Mouse (Mus musculus): Measurements from ENCODE around the gene Dhx37.
"Not testable (repeated sequence)": the region's sequence is repeated elsewhere in the genome, so short reads cannot be mapped to it uniquely, and the experiment has no call there.

Gene Dhx37

DNA sequence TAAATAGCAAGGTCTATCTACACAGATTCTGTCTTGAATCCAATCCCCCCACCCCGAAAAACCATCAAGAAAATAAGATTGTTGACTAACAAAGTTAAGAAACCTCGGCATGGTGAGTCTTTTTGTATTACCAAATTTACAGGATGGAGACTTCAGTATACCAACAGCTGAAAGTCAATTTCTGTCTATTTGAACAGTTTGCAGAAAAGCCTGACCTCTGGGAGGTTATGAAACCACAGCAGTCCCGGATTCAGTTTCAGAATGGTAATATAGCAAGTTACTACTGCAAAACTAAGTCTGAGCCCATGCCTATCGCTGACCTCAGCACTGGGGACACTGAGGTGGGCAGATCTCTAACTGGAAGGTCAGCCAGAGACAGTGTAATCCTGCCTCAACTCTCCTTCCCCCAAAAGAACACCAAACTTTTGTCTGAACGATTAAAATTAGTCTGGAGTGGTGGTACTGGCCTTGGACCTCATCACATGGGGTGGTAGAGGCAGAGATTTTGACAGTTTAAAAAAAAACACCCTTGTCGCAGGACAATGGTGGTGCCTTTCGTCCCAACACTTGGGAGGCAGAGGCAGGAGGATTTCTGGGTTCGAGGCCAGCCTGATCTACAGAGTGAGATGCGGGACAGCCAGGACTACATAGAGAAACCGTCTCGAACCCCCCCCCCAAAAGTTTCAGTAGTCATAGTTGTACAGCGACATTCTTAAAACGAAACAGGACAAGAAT lies 45.4 kb downstream of the Dhx37 start:
- DNase-seq: no peak

DNA sequence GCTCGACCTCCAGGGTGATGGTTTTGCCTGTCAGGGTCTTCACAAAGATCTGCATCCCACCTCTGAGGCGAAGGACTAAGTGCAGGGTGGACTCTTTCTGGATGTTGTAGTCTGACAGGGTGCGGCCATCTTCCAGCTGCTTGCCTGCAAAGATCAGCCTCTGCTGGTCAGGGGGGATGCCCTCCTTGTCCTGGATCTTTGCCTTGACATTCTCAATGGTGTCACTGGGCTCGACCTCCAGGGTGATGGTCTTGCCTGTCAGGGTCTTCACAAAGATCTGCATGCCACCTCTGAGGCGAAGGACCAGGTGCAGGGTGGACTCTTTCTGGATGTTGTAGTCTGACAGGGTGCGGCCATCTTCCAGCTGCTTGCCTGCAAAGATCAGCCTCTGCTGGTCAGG lies 46.6 kb downstream of the Dhx37 start:
- not testable (repeated sequence) for DNase-seq

DNA sequence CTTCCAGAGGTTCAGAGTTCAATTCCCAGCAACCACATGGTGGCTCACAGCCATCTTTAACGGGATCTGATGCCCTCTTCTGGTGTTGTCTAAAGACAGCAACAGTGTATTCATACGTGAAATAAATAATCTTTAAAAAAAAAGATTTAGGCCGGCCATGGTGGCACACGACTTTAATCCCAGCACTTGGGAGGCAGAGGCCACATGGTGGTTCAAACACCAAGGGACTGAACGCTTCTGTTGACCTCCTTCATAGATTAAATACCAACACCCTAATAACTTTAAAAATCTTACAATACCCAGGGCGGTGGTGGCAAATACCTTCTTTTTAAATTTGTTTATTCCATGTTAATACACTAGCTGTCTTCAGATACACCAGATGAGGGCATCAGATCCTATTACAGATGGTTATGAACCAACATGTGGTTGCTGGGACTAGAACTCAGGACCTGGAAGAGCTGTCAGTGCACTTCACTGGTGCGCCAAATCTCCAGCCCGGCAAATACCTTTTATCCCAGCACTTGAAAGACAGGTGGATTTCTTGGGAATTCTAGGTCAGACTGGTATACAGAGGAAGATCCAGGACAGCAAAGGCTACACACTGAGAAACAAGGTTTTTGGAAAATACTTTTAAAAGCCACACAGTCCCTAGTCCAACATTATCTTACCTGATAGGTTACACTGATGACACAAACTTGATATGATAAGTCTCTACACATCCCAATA lies 48.5 kb downstream of the Dhx37 start:
- DNase-seq: no peak

DNA sequence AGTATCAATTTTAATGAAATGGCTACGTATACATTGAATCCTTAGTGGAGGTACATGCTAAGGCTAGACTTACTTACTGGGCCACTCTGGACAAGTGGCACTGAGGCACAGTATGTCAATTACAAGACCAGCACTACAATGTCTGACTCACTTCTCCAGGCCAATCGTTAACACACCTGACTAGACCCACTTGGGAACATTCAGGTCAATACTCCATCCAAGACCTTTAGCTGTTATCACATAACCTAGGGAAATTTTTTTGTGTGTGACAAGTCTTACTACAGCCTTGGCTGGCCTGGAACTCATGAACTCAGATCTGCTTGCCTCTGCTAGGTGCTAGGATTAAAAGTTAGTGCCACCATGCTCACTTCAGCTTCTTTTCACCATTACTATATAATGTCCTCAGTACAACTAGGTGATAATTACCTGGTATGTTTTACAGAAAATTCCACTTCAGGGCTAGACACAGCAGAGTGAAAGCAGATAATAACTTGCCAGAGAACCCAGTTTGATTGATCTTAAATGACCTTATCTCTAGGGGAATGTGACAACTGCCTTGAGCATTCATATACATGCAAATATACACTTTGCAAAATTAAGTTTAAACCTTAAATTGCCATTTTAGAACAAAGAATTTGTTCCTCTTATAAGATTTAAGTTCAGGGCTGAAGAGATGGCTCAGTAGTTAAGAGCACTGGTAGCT lies 49.3 kb downstream of the Dhx37 start:
- no peak for DNase-seq

DNA sequence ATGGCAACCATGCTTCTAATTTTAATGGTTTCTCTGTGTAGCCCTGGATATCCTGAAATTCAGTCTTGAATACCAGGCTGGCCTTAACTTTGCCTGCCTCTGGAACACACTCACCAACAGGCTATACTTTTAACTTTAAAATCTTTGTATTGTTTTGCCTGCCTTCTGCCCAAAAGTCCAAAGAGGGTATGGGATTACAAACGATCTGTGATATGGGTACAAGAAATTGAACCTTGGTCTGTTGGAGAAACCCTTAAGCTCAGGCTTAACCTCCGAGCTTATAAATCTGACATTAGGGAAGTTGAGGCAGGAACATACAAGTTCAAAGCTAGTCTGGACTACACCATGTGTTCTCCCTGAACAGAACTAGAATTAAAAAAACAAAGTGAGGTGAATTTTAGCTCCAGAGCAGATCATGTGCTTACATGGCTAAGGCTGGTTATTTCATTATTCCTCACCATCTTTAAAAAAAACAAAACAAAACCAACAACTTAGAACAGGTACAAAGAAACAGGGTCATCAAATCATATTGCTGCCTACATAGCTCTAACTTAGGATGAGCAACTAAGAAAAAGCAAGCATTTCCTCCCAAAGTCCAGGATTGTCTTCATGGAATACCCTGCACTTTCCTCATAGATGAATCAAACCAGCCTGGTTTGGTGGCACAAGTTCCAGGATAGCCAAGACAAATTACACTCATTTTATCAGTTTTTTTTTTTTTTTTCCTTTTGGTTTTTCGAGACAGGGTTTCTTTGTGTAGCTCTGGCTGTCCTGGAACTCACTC lies 50.1 kb downstream of the Dhx37 start:
- DNase-seq: no peak

DNA sequence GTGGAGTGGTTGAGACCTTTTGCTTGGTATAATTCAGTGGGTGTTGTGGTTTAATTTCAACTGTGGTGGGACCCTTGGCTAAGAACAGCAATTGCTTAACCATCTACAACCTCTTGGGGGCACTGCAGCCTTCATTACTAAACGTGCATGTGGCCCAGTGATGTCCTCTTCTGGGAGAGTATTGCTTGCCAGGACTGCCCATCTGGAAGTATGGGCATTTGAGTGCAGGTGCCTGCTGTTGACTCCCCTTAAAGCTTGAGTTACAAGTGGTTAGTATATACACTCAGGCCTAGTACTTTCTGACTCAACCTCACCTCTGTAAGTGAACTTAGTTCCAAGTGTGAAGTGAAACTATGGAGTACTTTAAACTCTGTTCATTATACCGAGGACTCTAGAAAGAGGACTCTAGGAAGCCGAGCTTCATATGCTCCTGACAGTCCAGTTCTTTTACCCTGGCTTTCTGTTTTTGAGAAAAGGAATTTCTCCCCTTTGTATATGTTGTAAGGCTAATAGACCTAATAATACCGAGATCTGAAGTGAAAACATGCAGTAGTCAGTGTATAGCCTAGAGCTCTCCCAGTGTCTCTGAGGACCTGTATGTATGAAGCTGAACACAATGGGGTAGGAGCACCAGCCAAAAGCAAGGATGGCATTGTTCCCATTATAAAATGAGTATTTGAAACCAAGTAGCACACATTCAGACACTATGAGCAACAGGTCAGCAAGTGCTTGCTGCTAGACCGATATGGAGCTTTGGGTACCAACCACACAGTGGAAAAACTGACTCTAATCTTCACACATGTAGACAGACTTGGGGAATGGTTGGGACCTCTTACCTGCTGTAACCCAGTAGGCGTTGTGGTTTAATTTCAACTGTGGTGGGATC lies 51.0 kb downstream of the Dhx37 start:
- DNase-seq: peak; percentile 69 to 72

DNA sequence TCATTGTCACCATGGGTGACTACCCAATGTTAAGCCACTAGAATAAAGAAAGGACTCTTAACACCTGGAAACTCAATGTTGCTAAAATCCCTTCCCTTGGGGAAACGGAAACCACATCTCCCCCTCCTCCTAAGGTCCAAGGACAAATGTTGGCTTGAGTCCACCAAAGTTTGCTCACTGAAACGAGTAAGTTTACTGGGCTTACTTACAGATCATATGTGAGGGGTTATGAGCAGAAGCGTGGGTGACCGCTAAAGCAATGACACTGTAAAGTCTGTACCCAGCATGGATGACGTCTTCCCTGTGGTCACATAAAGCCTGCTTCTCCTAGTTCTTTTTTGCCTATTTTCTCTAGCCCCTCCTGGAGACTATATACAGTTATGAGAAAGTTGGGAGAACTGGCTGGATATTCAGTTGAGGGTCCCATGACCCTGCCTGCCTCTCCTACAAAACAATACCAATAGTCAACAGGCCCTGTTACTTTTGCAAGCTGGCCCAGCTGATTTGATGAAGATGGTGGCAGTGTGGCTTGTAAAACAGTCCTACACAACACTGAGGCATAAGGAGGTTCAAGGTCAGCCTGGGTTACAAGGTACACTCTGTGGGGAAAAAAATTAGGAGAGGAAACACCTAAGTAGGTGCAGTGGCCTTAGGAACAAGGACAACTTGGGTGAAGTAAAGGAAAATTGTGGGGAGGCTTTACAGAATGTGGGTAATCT lies 51.8 kb downstream of the Dhx37 start:
- no peak for DNase-seq

DNA sequence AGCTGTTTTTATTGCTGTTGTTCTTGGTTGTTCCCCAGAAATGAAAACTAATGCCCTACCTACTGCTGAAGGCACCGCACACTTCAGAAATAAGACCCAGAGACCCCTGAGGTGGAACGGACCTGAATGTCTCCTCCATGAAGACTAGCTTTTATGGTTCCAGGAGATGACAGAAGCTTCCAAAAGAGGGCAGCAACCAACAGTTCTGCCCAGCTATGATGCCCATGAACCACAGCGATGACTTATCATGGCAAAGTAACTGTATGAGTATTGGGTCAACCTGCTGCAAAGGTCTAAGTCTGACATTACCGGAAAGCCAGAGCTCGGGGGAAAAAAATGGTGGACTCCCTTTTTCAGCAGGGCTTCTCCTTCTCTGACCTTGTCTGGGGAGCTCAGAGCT lies 55.0 kb downstream of the Dhx37 start:
- DNase-seq: no peak

DNA sequence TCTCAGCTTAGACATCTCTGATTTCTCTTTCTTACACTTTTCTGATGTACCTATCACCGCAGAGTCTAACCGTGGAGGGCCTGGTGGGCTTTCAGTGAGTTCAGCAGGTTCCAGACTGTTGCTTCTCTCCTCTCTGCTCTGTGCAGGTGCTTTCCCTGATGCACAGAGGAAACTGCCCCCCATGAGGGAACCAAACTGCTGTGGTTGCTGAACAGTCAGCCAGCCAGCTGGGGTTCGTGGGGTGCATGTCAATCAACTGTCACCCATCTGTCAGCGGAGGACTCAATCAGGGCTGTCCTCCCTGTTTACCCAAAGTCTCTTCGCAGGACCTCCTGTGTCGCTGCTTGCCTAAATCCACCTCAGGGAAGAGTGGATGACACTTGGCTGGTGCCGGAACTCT lies 56.7 kb downstream of the Dhx37 start:
- DNase-seq: no peak

DNA sequence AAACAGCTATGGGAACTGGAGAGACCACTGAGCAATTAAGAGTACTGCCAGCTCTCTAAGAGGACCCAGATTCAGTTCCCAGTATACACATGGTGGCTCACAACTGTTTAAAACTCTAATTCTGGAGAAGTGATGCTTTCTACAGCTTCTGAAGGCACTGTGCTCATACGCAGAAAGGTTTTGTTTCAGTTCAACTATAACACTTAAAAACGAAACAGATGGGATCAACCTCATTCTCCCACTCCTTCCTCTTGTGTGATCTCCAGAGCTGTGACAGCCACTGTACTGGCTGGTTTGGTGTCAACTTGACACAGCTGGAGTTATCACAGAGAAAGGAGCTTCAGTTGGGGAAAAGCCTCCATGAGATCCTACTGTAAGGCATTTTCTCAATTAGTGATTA lies 58.0 kb downstream of the Dhx37 start:
- no peak for DNase-seq

DNA sequence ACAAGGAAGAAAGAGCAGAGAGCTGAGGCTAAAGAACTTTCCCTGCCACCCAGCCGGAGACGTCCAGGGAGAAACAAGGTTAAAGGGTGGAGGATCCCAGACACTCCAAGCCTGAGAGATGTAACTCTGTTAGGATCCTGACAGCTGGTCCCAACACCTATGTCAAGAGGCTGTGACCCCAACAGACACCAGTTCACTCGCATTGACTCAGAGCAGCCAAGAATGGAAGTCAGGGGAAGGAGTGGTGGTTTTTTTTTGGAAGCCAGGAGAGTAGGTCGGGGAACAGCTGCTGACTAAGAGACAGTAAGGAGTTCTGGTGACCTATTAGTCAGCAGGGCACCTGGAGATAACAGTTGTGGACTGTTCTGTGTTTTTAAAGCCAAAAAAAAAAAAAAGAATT lies 61.9 kb downstream of the Dhx37 start:
- DNase-seq: no peak

DNA sequence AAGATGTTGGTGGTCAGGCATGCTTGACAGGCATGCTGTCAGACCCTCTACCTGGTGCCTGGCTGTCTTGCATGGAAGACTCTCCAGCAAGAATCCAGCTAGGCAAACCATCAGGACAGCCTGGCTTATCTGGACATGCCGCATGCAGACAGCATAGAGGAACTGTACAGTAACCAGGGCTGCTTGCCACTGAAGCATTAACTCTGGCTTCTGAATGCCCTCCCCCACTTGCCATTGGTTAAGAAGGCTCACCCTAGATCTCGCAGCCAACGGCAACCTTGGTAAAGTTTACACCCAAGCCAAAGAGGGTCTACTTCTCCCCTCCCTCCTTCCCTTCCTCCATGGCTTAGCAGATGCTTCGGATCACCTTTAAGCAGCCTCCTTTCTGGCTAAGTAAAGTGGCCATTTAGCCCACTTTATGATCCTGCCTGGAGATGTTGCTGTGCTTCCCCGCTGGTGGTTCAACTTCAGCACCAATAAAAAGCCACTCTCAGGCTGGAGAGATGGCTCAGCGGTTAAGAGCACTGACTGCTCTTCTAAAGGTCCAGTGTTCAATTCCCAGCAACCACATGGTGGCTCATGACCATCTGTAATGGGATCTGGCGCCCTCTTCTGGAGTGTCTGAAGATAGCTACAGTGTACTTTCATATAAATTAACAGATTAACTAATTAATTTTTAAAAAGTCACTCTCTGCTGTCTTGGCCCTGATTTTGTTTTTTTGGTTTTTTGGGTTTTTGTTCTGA lies 62.8 kb downstream of the Dhx37 start:
- DNase-seq: no peak

DNA sequence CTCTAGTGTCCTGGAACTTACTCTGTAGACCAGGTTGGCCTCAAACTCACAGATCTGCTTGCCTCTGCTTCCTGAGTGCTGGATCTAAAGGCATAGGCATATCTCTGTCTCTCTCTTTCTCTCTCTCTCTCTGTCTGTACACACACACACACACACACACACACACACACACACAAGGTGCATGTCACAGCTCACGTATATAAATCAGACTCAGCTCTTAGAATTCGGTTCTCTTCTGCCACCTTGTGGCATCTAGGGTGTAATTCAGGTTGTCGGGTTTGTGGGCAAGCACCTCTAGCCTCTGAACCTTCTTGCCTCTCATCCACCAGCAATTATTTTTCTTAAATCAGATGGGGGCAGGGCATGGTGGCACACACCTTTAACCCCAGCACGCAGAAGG lies 65.4 kb downstream of the Dhx37 start:
- peak; percentile 71 to 72 for DNase-seq

DNA sequence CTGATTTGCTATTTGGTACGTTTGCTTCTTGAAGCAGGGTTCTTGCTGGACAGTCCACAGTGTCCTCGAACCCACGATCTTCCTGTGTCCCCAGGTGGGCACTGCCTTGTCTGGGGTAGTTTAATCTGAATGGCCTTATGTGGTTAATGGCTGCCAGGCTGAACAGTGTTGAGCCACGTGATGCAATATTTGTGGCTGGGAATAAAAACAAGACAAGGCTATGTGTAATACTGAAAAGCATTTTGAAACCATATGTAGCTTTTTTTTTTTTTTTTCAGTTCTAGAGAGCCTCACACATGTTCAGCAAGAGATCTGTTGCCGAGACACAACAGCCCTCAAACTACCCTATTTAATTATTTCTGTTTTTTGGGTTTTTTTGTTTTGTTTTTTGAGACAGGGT lies 65.8 kb downstream of the Dhx37 start:
- DNase-seq: no peak

DNA sequence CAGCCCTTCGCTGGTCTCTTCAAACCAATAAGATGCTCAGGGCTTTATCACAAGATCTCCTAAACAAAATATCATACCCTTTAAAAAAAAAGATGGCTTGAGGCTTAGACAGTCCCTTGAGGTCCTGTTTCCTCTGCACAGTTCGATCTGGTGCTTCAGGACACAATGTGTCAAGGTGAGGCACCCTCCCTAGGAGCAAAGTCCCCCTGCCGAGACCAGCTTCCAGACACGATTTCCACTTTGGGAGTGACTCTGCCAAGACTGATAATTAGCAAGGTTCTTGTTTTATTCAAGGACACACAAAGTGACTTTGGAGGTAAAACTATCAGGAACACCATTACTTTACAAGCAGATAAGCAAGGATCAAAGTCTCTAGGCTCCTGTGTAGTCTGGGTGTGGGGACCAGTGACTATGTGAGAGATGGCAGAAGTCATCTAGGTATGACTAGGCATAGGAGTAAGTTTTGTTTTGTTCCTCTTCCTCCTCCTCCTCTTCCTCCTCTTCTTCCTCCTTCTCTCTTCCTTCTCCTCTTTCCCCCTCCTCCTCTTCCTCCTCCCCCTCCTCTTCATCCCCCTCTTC lies 69.0 kb downstream of the Dhx37 start:
- no peak for DNase-seq

DNA sequence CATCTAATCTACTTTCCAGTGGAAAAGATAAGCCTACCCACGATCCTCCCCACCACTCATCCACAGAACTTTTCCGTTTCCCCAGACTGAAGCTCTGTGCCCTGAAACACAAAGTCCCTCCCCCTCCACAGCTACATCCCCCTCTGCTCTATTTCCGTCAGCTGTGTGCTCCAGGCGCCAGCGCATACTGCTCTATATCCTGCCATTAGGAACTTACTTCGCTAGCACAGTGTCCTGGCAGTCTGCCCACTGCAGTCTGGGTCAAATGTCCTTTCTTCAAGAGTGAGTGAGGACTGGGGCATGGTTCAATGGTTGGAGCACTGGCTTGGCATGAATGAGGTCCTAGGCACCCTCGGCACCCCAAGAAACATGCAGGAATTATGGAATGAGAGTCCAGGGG lies 70.0 kb downstream of the Dhx37 start:
- no peak for DNase-seq
